Mouse (Mus musculus): ENCODE data around the gene Pawr. TPM values are rescaled to one million over a fixed set of nuclear protein-coding genes. Genes with fewer than 3 reads are reported as not detected.

Gene Pawr
- 10.1 and 10.9 TPM in 2 replicates for total RNA-seq (2021)
- long read RNA-seq, experiment 1, transcript Pawr-201 (7 exons, 1,745 nt): major isoform, 17 of 20 reads
- long read RNA-seq, experiment 1, partial matches to known transcripts: 2 of 20 reads
- long read RNA-seq, experiment 1, other reads (novel, unspliced or antisense): 1 of 20 reads
- long read RNA-seq, experiment 2, transcript Pawr-201 (7 exons, 1,745 nt): major isoform, 15 of 19 reads
- long read RNA-seq, experiment 2, partial matches to known transcripts: 4 of 19 reads
- long read RNA-seq, experiment 2, other reads (novel, unspliced or antisense): 0 of 19 reads

GRCm38 (mm10) chr10:108331784-108332561 lies at the start of gene Pawr:
Gene Pawr, plus strand, starts transcription at chr10:108332121.
- peak; percentile 84 for DNase-seq

- DNase-seq: no peak
These were observed 49.6 kb upstream of the Pawr start for GRCm38 (mm10) chr10:108282351-108282750.

- no peak for DNase-seq
These were observed 48.5 kb upstream of the Pawr start for GRCm38 (mm10) chr10:108283418-108283817.

- DNase-seq: no peak
These were observed 48.1 kb upstream of the Pawr start for GRCm38 (mm10) chr10:108283837-108284236.

GRCm38 (mm10) chr10:108284445-108284844 lies 47.5 kb upstream of the Pawr start:
- no peak for DNase-seq

- DNase-seq: no peak
These were observed 46.9 kb upstream of the Pawr start for GRCm38 (mm10) chr10:108284977-108285376.

GRCm38 (mm10) chr10:108286658-108287437 lies 45.1 kb upstream of the Pawr start:
- DNase-seq: no peak

GRCm38 (mm10) chr10:108287438-108287801 lies 44.5 kb upstream of the Pawr start:
- no peak for DNase-seq

GRCm38 (mm10) chr10:108290046-108290445 lies 41.9 kb upstream of the Pawr start:
- no peak for DNase-seq

GRCm38 (mm10) chr10:108291688-108292471 lies 40.0 kb upstream of the Pawr start:
- no peak for DNase-seq

- DNase-seq: no peak
These were observed 39.3 kb upstream of the Pawr start for GRCm38 (mm10) chr10:108292651-108293050.

- DNase-seq: no peak
These were observed 38.2 kb upstream of the Pawr start for GRCm38 (mm10) chr10:108293620-108294195.

GRCm38 (mm10) chr10:108294766-108295165 lies 37.2 kb upstream of the Pawr start:
- DNase-seq: no peak

- no peak for DNase-seq
These were observed 35.5 kb upstream of the Pawr start for GRCm38 (mm10) chr10:108296446-108296845.

- DNase-seq: no peak
These were observed 33.7 kb upstream of the Pawr start for GRCm38 (mm10) chr10:108298261-108298660.

GRCm38 (mm10) chr10:108298841-108299545 lies 32.9 kb upstream of the Pawr start:
- DNase-seq: no peak

- DNase-seq: peak; percentile 16
These were observed 32.1 kb upstream of the Pawr start for GRCm38 (mm10) chr10:108299828-108300227.

- peak; percentile 88 for DNase-seq
These were observed 31.1 kb upstream of the Pawr start for GRCm38 (mm10) chr10:108300843-108301242.

- DNase-seq: no peak
These were observed 24.1 kb upstream of the Pawr start for GRCm38 (mm10) chr10:108307772-108308171.

GRCm38 (mm10) chr10:108310195-108310594 lies 21.7 kb upstream of the Pawr start:
- DNase-seq: no peak

- DNase-seq: no peak
These were observed 20.5 kb upstream of the Pawr start for GRCm38 (mm10) chr10:108311396-108311795.
